12 mouse cellular contexts compared by ENCODE assay signal in genomic region chr19:46400558-46400957, GRCm38 (mm10).
"Had no signal": no experiment of that assay in that cellular context is flagged by ENCODE, and none has a peak within 500 bp of the region (broad histone marks: within the 10 kb centered on the region; RNA-seq: fewer than 3 reads in every experiment).

No protein-coding gene starts in this region.

- DNase-seq: kidney, postnatal 10 days; layer of hippocampus, adult 9-11 months; midbrain, embryonic 14.5 days; thymus, adult 2 months; thymus, postnatal 14 days; thymus, postnatal 4 days had no signal

- H3K4me3 ChIP-seq: kidney, embryonic 15.5 days; layer of hippocampus, adult 2 months; liver, embryonic 15.5 days had no signal

- H3K27me3 ChIP-seq: kidney, embryonic 15.5 days; liver, embryonic 15.5 days had no signal

- ATAC-seq: intestine, postnatal 0 days had no signal

- H3K27ac ChIP-seq: kidney, embryonic 15.5 days; layer of hippocampus, adult 2 months; liver, embryonic 15.5 days; stomach, postnatal 0 days had no signal

- H3K9ac ChIP-seq: kidney, embryonic 15.5 days; liver, embryonic 15.5 days had no signal

- H3K4me2 ChIP-seq: kidney, embryonic 15.5 days; liver, embryonic 15.5 days; midbrain, embryonic 11.5 days had no signal

- H3K9me3 ChIP-seq: kidney, embryonic 15.5 days; liver, embryonic 15.5 days had no signal
